Comparison of ENCODE assay signal across 31 mouse cellular contexts in genomic region chr6:51513745-51514144, GRCm38 (mm10). TPM values are rescaled to one million over a fixed set of nuclear protein-coding genes. Genes with fewer than 3 reads are reported as not detected.
A peak's percentile ranks its signal among the peaks of the same experiment; 100 is the strongest.
DNase-seq lines count a peak whose midpoint lies in the region; ATAC-seq and TF ChIP-seq lines count a peak whose summit lies in the region.
"Had no signal": no experiment of that assay in that cellular context is flagged by ENCODE, and none has a peak within 500 bp of the region (broad histone marks: within the 10 kb centered on the region; RNA-seq: fewer than 3 reads in every experiment).

No protein-coding gene starts in this region.

- H3K4me2 ChIP-seq in intestine, embryonic 14.5 days (ENCODE audit: low read length): no peak overlapping the region
- no peak overlapping the region for H3K4me2 ChIP-seq in intestine, postnatal 0 days (replicated peaks; ENCODE audit: low read depth)
- H3K4me2 ChIP-seq in stomach, embryonic 16.5 days (ENCODE audit: low read depth, low read length): no peak overlapping the region
- H3K4me2 ChIP-seq: embryonic facial prominence, embryonic 12.5 days; embryonic facial prominence, embryonic 15.5 days; forebrain, embryonic 13.5 days; heart, embryonic 13.5 days; hindbrain, embryonic 14.5 days had no signal

- intact Hi-C loops in left cerebral cortex, postnatal 10 days (cut with DNase I): no loop called here
- intact Hi-C loops in left cerebral cortex, postnatal 36 days (cut with DNase I): loop anchor here (5.0 kb wide), 1 partner anchor 69 kb away; no protein-coding TSS in a partner anchor

- no peaks in the 10 kb centered on the region for H3K9me3 ChIP-seq in intestine, embryonic 14.5 days (ENCODE audit: control insufficient read depth, low read length)
- H3K9me3 ChIP-seq in intestine, postnatal 0 days (ENCODE audit: control insufficient read depth): no peaks in the 10 kb centered on the region; the same call in 1 of the 2 replicates
- peaks cover 8% of the 10 kb centered on the region for H3K9me3 ChIP-seq in stomach, embryonic 16.5 days (replicated peaks; ENCODE audit: control insufficient read depth, low read length)
- H3K9me3 ChIP-seq: forebrain, embryonic 10.5 days; forebrain, embryonic 13.5 days; heart, embryonic 10.5 days had no signal

- H3K4me3 ChIP-seq in intestine, embryonic 14.5 days (ENCODE audit: low read depth, low read length): no peak overlapping the region
- H3K4me3 ChIP-seq in intestine, postnatal 0 days (ENCODE audit: low read depth, low read length): no peak overlapping the region
- H3K4me3 ChIP-seq in stomach, embryonic 16.5 days (replicated peaks; ENCODE audit: low read length): no peak overlapping the region
- H3K4me3 ChIP-seq: embryonic facial prominence, embryonic 12.5 days; embryonic facial prominence, embryonic 15.5 days; erythroblast, embryonic 14.5 days; forebrain, embryonic 10.5 days; forebrain, embryonic 13.5 days; heart, adult 2 months; heart, embryonic 10.5 days; heart, embryonic 13.5 days had no signal

- no peak for DNase-seq in intestine, embryonic 14.5 days (ENCODE audit: low spot score)
- DNase-seq in left cerebral cortex, postnatal 10 days (ENCODE audit: extremely low spot score in 1 of 2, low spot score in 2 of 2): no peak
- DNase-seq in cerebellum, postnatal 4 days (ENCODE audit: low spot score in 2 of 2): no peak
- no peak for DNase-seq in left cerebral cortex, postnatal 36 days (ENCODE audit: low spot score in 2 of 2)
- DNase-seq: adrenal gland, adult 8-10 months; adrenal gland, postnatal 25 days; B cell, adult 2 months; cerebellum, adult 18-20 months; cerebellum, adult 9-10 months; cerebellum, postnatal 14 days; gastrocnemius, postnatal 10 days; gastrocnemius, postnatal 36 days; heart, adult 2 months; heart, postnatal 14 days; heart, postnatal 4 days had no signal

- H3K9ac ChIP-seq in intestine, embryonic 14.5 days (ENCODE audit: low read length): no peak overlapping the region
- no peak overlapping the region for H3K9ac ChIP-seq in intestine, postnatal 0 days (ENCODE audit: low read depth, low read length)
- H3K9ac ChIP-seq in stomach, embryonic 16.5 days (ENCODE audit: low read length): no peak overlapping the region
- H3K9ac ChIP-seq: embryonic facial prominence, embryonic 12.5 days; embryonic facial prominence, embryonic 15.5 days; forebrain, embryonic 13.5 days; heart, embryonic 13.5 days; hindbrain, embryonic 14.5 days had no signal

- no peak overlapping the region for H3K27ac ChIP-seq in intestine, embryonic 14.5 days (ENCODE audit: low read depth)
- no peak overlapping the region for H3K27ac ChIP-seq in intestine, postnatal 0 days (ENCODE audit: low read depth, low read length)
- H3K27ac ChIP-seq in stomach, embryonic 16.5 days (ENCODE audit: low read length): no peak overlapping the region
- H3K27ac ChIP-seq: embryonic facial prominence, embryonic 12.5 days; embryonic facial prominence, embryonic 15.5 days; forebrain, embryonic 10.5 days; forebrain, embryonic 13.5 days; heart, adult 2 months; heart, embryonic 10.5 days; heart, embryonic 13.5 days; hindbrain, embryonic 14.5 days; hindbrain, postnatal 0 days had no signal

- H3K27me3 ChIP-seq in intestine, embryonic 14.5 days (replicated peaks; ENCODE audit: control insufficient read depth, insufficient read depth, low read length): no peaks in the 10 kb centered on the region
- H3K27me3 ChIP-seq in intestine, postnatal 0 days (replicated peaks; ENCODE audit: control insufficient read depth, insufficient read depth, low read length): no peaks in the 10 kb centered on the region
- no peaks in the 10 kb centered on the region for H3K27me3 ChIP-seq in stomach, embryonic 16.5 days (ENCODE audit: control insufficient read depth, insufficient read depth, low read length)
- H3K27me3 ChIP-seq: CH12.LX; embryonic facial prominence, embryonic 12.5 days; embryonic facial prominence, embryonic 15.5 days; forebrain, embryonic 13.5 days; heart, embryonic 13.5 days; Patski had no signal

- TF ChIP-seq CTCF in intestine, postnatal 0 days (IDR thresholded peaks at IDR 0.05; ENCODE audit: low read depth): no peak

- peak; percentile 61; the same call in 1 of the 2 replicates for ATAC-seq in intestine, embryonic 14.5 days (replicated peaks; ENCODE audit: low FRiP score, low TSS enrichment, low read depth)
- peak; percentile 94 for ATAC-seq in intestine, postnatal 0 days
- ATAC-seq in stomach, embryonic 16.5 days (ENCODE audit: insufficient read depth, low FRiP score): peak; percentile 80
- no peak for ATAC-seq in erythroblast, adult 5-6 weeks (replicated peaks; ENCODE audit: low FRiP score, poor library complexity, severe bottlenecking)
- ATAC-seq: forebrain, embryonic 13.5 days; forebrain, embryonic 16.5 days; hindbrain, postnatal 0 days; Patski had no signal

- 68% methylated on average over 3 of the region's 3 CpGs for WGBS in intestine, embryonic 14.5 days
- WGBS in intestine, postnatal 0 days: 42% methylated on average over 3 of the region's 3 CpGs
- 56% methylated on average over 3 of the region's 3 CpGs for whole genome bisulfite sequencing in stomach, embryonic 16.5 days

- no peaks in the 10 kb centered on the region; the same call in 1 of the 2 replicates for H3K4me1 ChIP-seq in intestine, embryonic 14.5 days (replicated peaks; ENCODE audit: control insufficient read depth, insufficient read depth, low read length)
- H3K4me1 ChIP-seq in intestine, postnatal 0 days (replicated peaks; ENCODE audit: control insufficient read depth, insufficient read depth, low read length): no peaks in the 10 kb centered on the region
- H3K4me1 ChIP-seq in stomach, embryonic 16.5 days (ENCODE audit: control insufficient read depth, insufficient read depth, low read length): no peaks in the 10 kb centered on the region
- H3K4me1 ChIP-seq: embryonic facial prominence, embryonic 12.5 days; embryonic facial prominence, embryonic 15.5 days; forebrain, embryonic 13.5 days had no signal

- H3K36me3 ChIP-seq in intestine, embryonic 14.5 days (ENCODE audit: control insufficient read depth, insufficient read depth, low read length): no peaks in the 10 kb centered on the region
- no peaks in the 10 kb centered on the region for H3K36me3 ChIP-seq in intestine, postnatal 0 days (ENCODE audit: control insufficient read depth, insufficient read depth)
- no peaks in the 10 kb centered on the region for H3K36me3 ChIP-seq in stomach, embryonic 16.5 days (ENCODE audit: control insufficient read depth, insufficient read depth, low read length)
- H3K36me3 ChIP-seq: embryonic facial prominence, embryonic 12.5 days; embryonic facial prominence, embryonic 15.5 days; forebrain, embryonic 10.5 days; G1E; heart, embryonic 10.5 days; heart, embryonic 13.5 days had no signal

RNA-seq across cellular contexts. Expression of gene Snx10, which starts 10.0 kb away (rescaled TPM):
- 16.4 and 18.0 TPM in 2 replicates for polyA plus RNA-seq in intestine, embryonic 14.5 days (2014; fragmentation: Nextera tagmentation; extraction: Ambion mirVana)
- 8.4 and 10.1 TPM in 2 replicates for polyA plus RNA-seq in intestine, postnatal 0 days (2015; fragmentation: Nextera tagmentation; extraction: Ambion mirVana)
- polyA plus RNA-seq in stomach, embryonic 16.5 days (2015; fragmentation: Nextera tagmentation; extraction: Ambion mirVana): 16.0 and 17.1 TPM in 2 replicates
- total RNA-seq in left cerebral cortex, postnatal 10 days (2021): 100 to 1,000 TPM; 127 to 133 TPM
- 17.8 and 21.7 TPM in 2 replicates for total RNA-seq in erythroblast, adult 5-6 weeks (2015; ENCODE audit: low replicate concordance)
- 14.5 and 15.3 TPM in 2 replicates for total RNA-seq in erythroblast, adult 5-6 weeks (2017; ENCODE audit: low replicate concordance)
- 100 to 1,000 TPM; 110 to 115 TPM for total RNA-seq in left cerebral cortex, postnatal 36 days (2021)
- polyA plus RNA-seq: erythroblast, embryonic 14.5 days; G1E had no signal

RNA-seq across cellular contexts. Expression of gene Cbx3, which starts 43.6 kb away (rescaled TPM):
- polyA plus RNA-seq in intestine, embryonic 14.5 days (2014; fragmentation: Nextera tagmentation; extraction: Ambion mirVana): 454 and 475 TPM in 2 replicates
- 168 and 172 TPM in 2 replicates for polyA plus RNA-seq in intestine, postnatal 0 days (2015; fragmentation: Nextera tagmentation; extraction: Ambion mirVana)
- polyA plus RNA-seq in stomach, embryonic 16.5 days (2015; fragmentation: Nextera tagmentation; extraction: Ambion mirVana): 335 and 396 TPM in 2 replicates
- total RNA-seq in left cerebral cortex, postnatal 10 days (2021): 100 to 1,000 TPM; 171 to 176 TPM
- total RNA-seq in erythroblast, adult 5-6 weeks (2015; ENCODE audit: low replicate concordance): 84.6 and 122 TPM in 2 replicates
- 119 and 148 TPM in 2 replicates for total RNA-seq in erythroblast, adult 5-6 weeks (2017; ENCODE audit: low replicate concordance)
- 100 to 1,000 TPM; 127 to 130 TPM for total RNA-seq in left cerebral cortex, postnatal 36 days (2021)

RNA-seq across cellular contexts. Expression of gene Hnrnpa2b1, which starts 44.1 kb away (rescaled TPM):
- 967 and 1,019 TPM in 2 replicates for polyA plus RNA-seq in intestine, embryonic 14.5 days (2014; fragmentation: Nextera tagmentation; extraction: Ambion mirVana)
- polyA plus RNA-seq in intestine, postnatal 0 days (2015; fragmentation: Nextera tagmentation; extraction: Ambion mirVana): 654 and 678 TPM in 2 replicates
- 1,433 and 1,504 TPM in 2 replicates for polyA plus RNA-seq in stomach, embryonic 16.5 days (2015; fragmentation: Nextera tagmentation; extraction: Ambion mirVana)
- 100 to 1,000 TPM; 545 to 564 TPM for total RNA-seq in left cerebral cortex, postnatal 10 days (2021)
- 435 and 484 TPM in 2 replicates for total RNA-seq in erythroblast, adult 5-6 weeks (2015; ENCODE audit: low replicate concordance)
- 397 and 928 TPM in 2 replicates for total RNA-seq in erythroblast, adult 5-6 weeks (2017; ENCODE audit: low replicate concordance)
- 100 to 1,000 TPM; 350 to 464 TPM for total RNA-seq in left cerebral cortex, postnatal 36 days (2021)

Comparison
In these comparisons a context has a peak if more than half of its experiments do, and no peak if none do; other contexts are left out.
1. RNA of gene Snx10, which starts 10.0 kb away (total RNA-seq): 127 to 133 TPM in left cerebral cortex, postnatal 10 days and 110 to 115 TPM in left cerebral cortex, postnatal 36 days; 14.5 to 21.7 TPM in erythroblast, adult 5-6 weeks; every median in the first group is over 4 times any median in the second.